Mouse (Mus musculus) heart, embryonic 15.5 days (tissue): ENCODE data around the gene 1700069L16Rik. TPM values are rescaled to one million over a fixed set of nuclear protein-coding genes. Genes with fewer than 3 reads are reported as not detected.

Experiments
- ATAC-seq: fragments of 200-750 bp; cut with Nextera tagmentation; replicated peaks from 2 replicates; pipeline ENCODE4 v1.8.0; 2017; ENCODE audit warnings: low read depth, moderate TSS enrichment; ENCODE audit not compliant: insufficient number of reproducible peaks, insufficient read depth, low FRiP score
- H3K27ac ChIP-seq: fragments of 300-500 bp; sonication (generic); 2 replicates; pipeline ENCODE4 v1.5.1; 2015; ENCODE audit warnings: mild to moderate bottlenecking, inconsistent platforms
- H3K27me3 ChIP-seq: fragments of 300-500 bp; sonication (generic); 2 replicates; pipeline ENCODE4 v1.6.1; 2015; ENCODE audit warnings: inconsistent platforms
- H3K36me3 ChIP-seq: fragments of 300-500 bp; sonication (generic); 2 replicates; pipeline ENCODE4 v1.6.1; 2015; ENCODE audit warnings: mild to moderate bottlenecking, inconsistent platforms
- H3K4me1 ChIP-seq: fragments of 300-500 bp; sonication (generic); replicated peaks from 2 replicates; pipeline ENCODE4 v1.6.1; 2015; ENCODE audit warnings: inconsistent platforms
- H3K4me2 ChIP-seq: fragments of 300-500 bp; sonication (generic); 2 replicates; pipeline ENCODE4 v1.6.1; 2015; ENCODE audit warnings: inconsistent platforms, mild to moderate bottlenecking, moderate library complexity
- H3K4me3 ChIP-seq: fragments of 300-500 bp; sonication (generic); 2 replicates; pipeline ENCODE4 v1.5.1; 2015; ENCODE audit warnings: mild to moderate bottlenecking, inconsistent platforms
- H3K9ac ChIP-seq: fragments of 300-500 bp; sonication (generic); 2 replicates; pipeline ENCODE4 v1.6.1; 2015; ENCODE audit warnings: mild to moderate bottlenecking, inconsistent platforms
- H3K9me3 ChIP-seq: fragments of 300-500 bp; sonication (generic); replicated peaks from 2 replicates; pipeline ENCODE4 v1.6.1; 2016; ENCODE audit warnings: inconsistent platforms
- WGBS: fragments of 180-500 bp; shearing (Covaris S2); methylation state at CpG from one replicate; pipeline ENCODE4 v1.1.7; 2015; ENCODE audit warnings: mixed read lengths; 5-methylcytosine and 5-hydroxymethylcytosine counted together
- polyA plus RNA-seq: library from polyadenylated mRNA; unstranded; fragments of >200 nt; fragmentation: Nextera tagmentation; extraction: Ambion mirVana; gene quantifications from 2 replicates; pipeline ENCODE4 v1.2.1, GENCODE M21; 2015

1700069L16Rik gene
- polyA plus RNA-seq, 1 experiment from 2014 or later, result not detected

- Histone ChIP-seq H3K9me3 (no peaks in the 10 kb centered on the region), H3K36me3 (no peaks in the 10 kb centered on the region), H3K4me3 (no peak overlapping the region), H3K27ac (no peak overlapping the region), H3K4me1 (no peaks in the 10 kb centered on the region), H3K9ac (no peak overlapping the region), H3K4me2 (no peak overlapping the region), H3K27me3 (0 out of 2 replicates have a peak, but pooled peaks cover 10% of the 10 kb centered on the region)
- no peak for ATAC-seq
- 66% methylated on average over 2 of the region's 2 CpGs for WGBS
Observed at GRCm38 (mm10) chr5:113712861-113713260, 11.7 kb downstream of the 1700069L16Rik start.

- no peak for ATAC-seq
- Histone ChIP-seq H3K4me2 (no peak overlapping the region), H3K9ac (no peak overlapping the region), H3K9me3 (no peaks in the 10 kb centered on the region), H3K4me3 (no peak overlapping the region), H3K27me3 (peaks cover 6% of the 10 kb centered on the region; the same call in 1 of the 2 replicates), H3K27ac (no peak overlapping the region), H3K4me1 (no peaks in the 10 kb centered on the region), H3K36me3 (no peaks in the 10 kb centered on the region)
- 54% methylated on average over 21 of the region's 21 CpGs for WGBS
Observed at GRCm38 (mm10) chr5:113703803-113704585, 20.6 kb downstream of the 1700069L16Rik start.

GRCm38 (mm10) chr5:113700388-113701023, 24.1 kb downstream of the 1700069L16Rik start:
- WGBS, result 71% methylated on average over 19 of the region's 19 CpGs

GRCm38 (mm10) chr5:113694415-113694814, 30.2 kb downstream of the 1700069L16Rik start:
- no peaks in the 10 kb centered on the region for H3K36me3 ChIP-seq
- H3K4me1 ChIP-seq, result no peaks in the 10 kb centered on the region
- H3K4me3 ChIP-seq, result no peak overlapping the region
- H3K27me3 ChIP-seq, result no peaks in the 10 kb centered on the region
- H3K9ac ChIP-seq, result no peak overlapping the region
- H3K27ac ChIP-seq, result no peak overlapping the region
- ATAC-seq, result no peak
- no peak overlapping the region for H3K4me2 ChIP-seq
- H3K9me3 ChIP-seq, result no peaks in the 10 kb centered on the region
- WGBS, result 46% methylated on average over 5 of the region's 5 CpGs

More at GRCm38 (mm10) chr5:113700388-113701023, 24.1 kb downstream of the 1700069L16Rik start:
- 0 out of 2 replicates have a peak, but pooled peaks cover 3% of the 10 kb centered on the region for H3K27me3 ChIP-seq
- H3K9ac ChIP-seq, result no peak overlapping the region
- no peak for ATAC-seq
- H3K4me3 ChIP-seq, result no peak overlapping the region
- no peaks in the 10 kb centered on the region for H3K9me3 ChIP-seq
- no peak overlapping the region for H3K27ac ChIP-seq
- H3K4me2 ChIP-seq, result no peak overlapping the region
- H3K4me1 ChIP-seq, result no peaks in the 10 kb centered on the region
- no peaks in the 10 kb centered on the region for H3K36me3 ChIP-seq

DNA sequence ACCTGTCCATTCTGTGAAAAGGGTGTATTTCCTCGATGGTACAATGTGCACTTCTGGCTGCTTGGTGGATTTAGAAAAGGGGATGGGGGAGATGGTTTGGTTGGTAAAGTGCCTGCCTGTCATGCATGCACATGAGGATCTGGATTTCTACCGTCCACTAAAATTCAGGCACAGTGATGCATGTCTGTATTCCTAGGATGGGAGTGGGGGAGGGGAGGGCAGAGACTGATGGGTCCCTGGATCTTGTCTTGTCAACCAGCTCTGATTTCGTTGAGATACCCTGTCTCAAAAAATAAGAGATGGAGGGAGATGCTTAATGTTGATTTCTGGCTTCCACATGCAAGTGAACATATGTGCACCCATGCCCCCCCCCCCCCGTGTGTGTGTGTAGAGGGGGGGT, 30.6 kb downstream of the 1700069L16Rik start:
- no peak overlapping the region for H3K4me2 ChIP-seq
- ATAC-seq, result no peak
- no peak overlapping the region for H3K27ac ChIP-seq
- no peaks in the 10 kb centered on the region for H3K27me3 ChIP-seq
- no peaks in the 10 kb centered on the region for H3K36me3 ChIP-seq
- no peaks in the 10 kb centered on the region for H3K9me3 ChIP-seq
- H3K4me3 ChIP-seq, result no peak overlapping the region
- H3K9ac ChIP-seq, result no peak overlapping the region
- 57% methylated on average over 4 of the region's 4 CpGs for WGBS
- no peaks in the 10 kb centered on the region for H3K4me1 ChIP-seq

DNA sequence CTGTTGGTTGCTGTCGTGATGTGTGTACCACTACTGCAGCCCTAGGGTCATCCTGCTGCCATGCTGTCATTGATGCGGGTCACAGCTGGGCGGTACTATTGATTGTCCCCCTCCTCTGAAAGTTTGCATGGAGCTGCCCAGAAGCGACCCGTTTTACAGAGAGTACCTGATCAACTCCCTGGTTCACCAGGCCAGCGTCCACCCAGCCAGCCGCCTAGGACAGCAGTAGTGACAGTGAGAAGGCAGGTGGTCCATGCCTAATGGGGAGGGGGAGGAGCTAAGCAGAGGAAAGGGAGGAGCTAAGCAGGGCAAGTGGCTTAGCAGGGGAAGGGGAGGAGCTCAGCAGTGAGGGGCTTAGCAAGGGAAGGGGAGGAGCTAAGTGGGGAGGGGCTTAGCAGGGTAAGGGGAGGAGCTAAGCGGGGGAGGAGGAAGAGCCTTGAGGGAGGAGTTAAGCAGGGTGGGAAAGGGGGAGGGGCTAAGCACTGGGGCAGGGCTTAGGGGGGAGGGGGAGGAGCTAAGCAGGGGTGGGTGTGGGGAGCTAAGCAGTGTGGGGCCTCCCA, 31.3 kb downstream of the 1700069L16Rik start:
- Histone ChIP-seq H3K27me3 (no peaks in the 10 kb centered on the region), H3K4me3 (no peak overlapping the region), H3K4me1 (no peaks in the 10 kb centered on the region), H3K36me3 (no peaks in the 10 kb centered on the region), H3K27ac (no peak overlapping the region), H3K9ac (no peak overlapping the region), H3K4me2 (no peak overlapping the region), H3K9me3 (no peaks in the 10 kb centered on the region)
- no peak for ATAC-seq
- WGBS, result 89% methylated on average over 8 of the region's 8 CpGs

DNA sequence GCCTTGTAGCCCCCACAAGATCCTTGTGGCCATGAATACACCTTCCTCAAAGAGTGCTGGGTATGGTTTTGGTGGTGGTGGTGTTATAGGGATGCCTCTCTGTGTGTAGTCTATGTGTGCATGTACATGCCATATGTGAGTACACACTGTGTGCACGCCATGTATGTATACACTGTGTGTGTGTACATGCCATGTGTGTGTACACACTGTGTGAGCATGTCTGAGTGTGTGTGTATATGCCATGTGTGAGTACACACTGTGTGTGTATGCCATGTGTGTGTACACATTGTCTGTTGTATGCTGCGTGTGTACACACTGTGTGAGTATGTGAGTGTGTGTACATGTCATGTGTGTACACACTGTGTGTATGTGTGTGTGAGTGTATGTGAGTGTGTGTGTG, 33.7 kb downstream of the 1700069L16Rik start:
- Histone ChIP-seq H3K4me2 (no peak overlapping the region), H3K9ac (no peak overlapping the region)
- WGBS, result 87% methylated on average over 2 of the region's 2 CpGs

GRCm38 (mm10) chr5:113690069-113690548, 34.5 kb downstream of the 1700069L16Rik start:
- H3K4me2 ChIP-seq, result no peak overlapping the region
- ATAC-seq, result no peak
- H3K27ac ChIP-seq, result no peak overlapping the region
- no peaks in the 10 kb centered on the region for H3K9me3 ChIP-seq
- no peaks in the 10 kb centered on the region for H3K36me3 ChIP-seq
- H3K4me1 ChIP-seq, result no peaks in the 10 kb centered on the region
- no peak overlapping the region for H3K9ac ChIP-seq
- WGBS, result 80% methylated on average over 15 of the region's 15 CpGs
- no peak overlapping the region for H3K4me3 ChIP-seq
- no peaks in the 10 kb centered on the region for H3K27me3 ChIP-seq

More for the DNA sequence above, 33.7 kb downstream of the 1700069L16Rik start:
- ATAC-seq, result no peak; the same call in 1 of the 2 replicates
- no peaks in the 10 kb centered on the region for H3K36me3 ChIP-seq
- no peaks in the 10 kb centered on the region for H3K27me3 ChIP-seq
- H3K9me3 ChIP-seq, result no peaks in the 10 kb centered on the region
- H3K4me3 ChIP-seq, result no peak overlapping the region
- no peak overlapping the region for H3K27ac ChIP-seq
- no peaks in the 10 kb centered on the region for H3K4me1 ChIP-seq

- Histone ChIP-seq H3K27ac (no peak overlapping the region), H3K27me3 (0 out of 2 replicates have a peak, but pooled peaks cover 2% of the 10 kb centered on the region), H3K36me3 (no peaks in the 10 kb centered on the region), H3K9ac (no peak overlapping the region), H3K9me3 (no peaks in the 10 kb centered on the region), H3K4me2 (no peak overlapping the region), H3K4me3 (no peak overlapping the region), H3K4me1 (no peaks in the 10 kb centered on the region)
- 76% methylated on average over 5 of the region's 5 CpGs for WGBS
- no peak for ATAC-seq
Observed at GRCm38 (mm10) chr5:113687514-113687913, 37.1 kb downstream of the 1700069L16Rik start.

- no peaks in the 10 kb centered on the region for H3K36me3 ChIP-seq
- H3K27ac ChIP-seq, result no peak overlapping the region
- no peak overlapping the region for H3K4me2 ChIP-seq
- 56% methylated on average over 5 of the region's 5 CpGs for WGBS
- H3K9ac ChIP-seq, result no peak overlapping the region
- H3K4me1 ChIP-seq, result no peaks in the 10 kb centered on the region
- no peak overlapping the region for H3K4me3 ChIP-seq
- 0 out of 2 replicates have a peak, but pooled peaks cover 2% of the 10 kb centered on the region for H3K27me3 ChIP-seq
- no peak for ATAC-seq
- H3K9me3 ChIP-seq, result no peaks in the 10 kb centered on the region
Observed at GRCm38 (mm10) chr5:113685471-113685870, 39.1 kb downstream of the 1700069L16Rik start.

DNA sequence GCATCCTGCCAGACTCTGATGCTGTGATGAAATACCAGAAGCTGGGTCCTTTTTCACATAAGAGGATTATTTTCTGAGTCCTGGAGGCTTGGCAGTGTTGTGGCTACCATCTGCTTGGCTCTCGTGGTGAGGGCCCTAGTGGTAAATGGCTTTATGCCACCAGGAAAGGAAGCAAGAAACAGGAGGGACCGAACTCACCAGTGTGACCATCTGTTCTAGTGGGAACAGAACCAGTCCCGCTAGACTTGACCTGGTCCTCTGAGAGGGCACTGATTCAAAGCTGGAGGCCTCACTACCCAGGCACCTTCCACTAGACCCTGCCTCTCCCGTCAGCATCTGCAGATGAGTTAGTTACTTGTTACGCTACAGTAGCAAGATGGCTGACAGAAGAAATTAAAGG, 41.3 kb downstream of the 1700069L16Rik start:
- Histone ChIP-seq H3K27me3 (0 out of 2 replicates have a peak, but pooled peaks cover 2% of the 10 kb centered on the region), H3K36me3 (no peaks in the 10 kb centered on the region), H3K4me3 (no peak overlapping the region), H3K27ac (no peak overlapping the region), H3K9ac (no peak overlapping the region), H3K4me1 (no peaks in the 10 kb centered on the region), H3K4me2 (no peak overlapping the region), H3K9me3 (no peaks in the 10 kb centered on the region)
- no peak for ATAC-seq
- WGBS, result 70% methylated on average over 5 of the region's 5 CpGs
